Mouse (Mus musculus): ENCODE measurements around the gene Galnt9. TPM values are rescaled to one million over a fixed set of nuclear protein-coding genes. Genes with fewer than 3 reads are reported as not detected.
A peak's percentile ranks its signal among the peaks of the same experiment; 100 is the strongest.

Galnt9 gene
- total RNA-seq (2021): 100 to 1,000 TPM; 105 to 109 TPM

DNA sequence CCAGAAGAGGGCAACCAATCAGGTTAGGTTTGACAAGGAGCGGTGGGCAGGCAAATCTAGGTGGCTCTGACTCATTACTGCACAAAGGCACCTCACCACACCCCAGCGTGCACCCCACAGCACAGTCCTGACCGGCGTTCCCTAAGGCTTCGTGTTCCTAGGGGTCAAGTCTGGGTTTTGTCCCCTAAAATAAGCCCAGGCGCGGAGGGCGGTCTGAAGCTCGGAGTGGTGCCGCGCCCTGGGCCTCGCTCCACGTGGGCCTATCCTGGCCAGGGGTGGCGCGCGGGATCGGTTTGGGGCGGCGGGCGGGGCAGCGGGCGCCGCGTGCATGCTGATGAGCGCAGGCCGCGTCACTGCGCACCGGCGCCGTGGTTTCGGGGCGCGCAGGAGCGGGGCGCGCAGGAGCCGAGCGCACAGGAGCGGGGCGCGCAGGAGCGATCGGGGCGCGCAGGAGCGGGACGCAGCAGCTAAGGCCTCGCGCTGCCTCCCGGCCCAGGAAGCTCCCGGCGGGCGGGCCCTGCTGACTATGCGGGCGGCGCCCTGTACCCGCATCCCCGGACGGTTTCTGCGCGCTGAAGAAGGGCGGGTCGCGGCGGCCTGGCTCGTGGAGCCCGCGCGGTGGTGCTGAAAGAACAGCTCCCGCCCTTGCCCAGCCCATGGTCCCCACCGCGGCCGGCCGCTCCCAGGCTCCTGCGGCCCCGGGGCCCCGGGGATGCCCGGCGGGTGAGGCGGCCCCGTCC is at the start of gene Galnt9:
Gene Galnt9, plus strand, starts transcription at position 405 of the 740 bp plus-strand sequence.
- peak; percentile 63 to 67 for DNase-seq

DNA sequence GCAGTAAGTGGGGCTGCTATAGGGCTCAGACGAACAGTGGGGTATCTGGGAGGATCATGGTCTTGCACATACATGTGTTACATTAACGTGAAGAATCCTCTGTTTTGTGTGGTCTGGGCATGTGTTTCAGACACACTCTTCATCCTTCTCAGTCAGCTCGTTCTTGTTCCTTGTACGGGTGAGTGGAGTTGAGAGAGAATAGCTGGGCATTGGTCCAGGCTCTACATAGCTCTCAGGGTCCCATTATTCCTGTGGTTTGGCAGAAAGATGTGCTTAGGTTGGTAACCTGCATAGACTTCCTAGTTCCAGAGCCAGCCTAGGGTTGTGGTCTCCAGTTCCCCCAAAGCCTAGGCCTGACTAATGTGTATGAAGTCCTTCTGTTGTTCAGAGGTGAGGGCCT is 49.8 kb upstream of the Galnt9 start:
- no peak for DNase-seq

DNA sequence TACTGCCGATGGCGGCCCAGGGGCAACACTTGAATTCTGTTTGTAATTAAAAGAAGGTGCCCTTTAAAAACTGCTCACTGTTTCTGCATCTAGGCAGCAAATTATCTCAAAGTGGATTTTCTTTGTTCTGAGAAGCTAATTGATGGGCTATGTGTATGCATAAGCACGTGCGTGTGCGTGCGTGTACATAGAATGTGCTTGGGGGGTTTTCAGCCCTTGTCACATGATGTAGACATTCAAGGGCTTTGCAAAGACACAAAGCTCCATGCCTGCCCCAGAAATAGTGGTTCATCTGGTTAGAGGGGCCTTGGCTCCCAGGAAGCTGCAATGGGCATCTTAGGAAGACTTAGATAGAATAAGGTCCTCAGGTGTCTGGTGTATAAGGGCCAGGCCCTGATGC is 49.1 kb upstream of the Galnt9 start:
- no peak for DNase-seq

DNA sequence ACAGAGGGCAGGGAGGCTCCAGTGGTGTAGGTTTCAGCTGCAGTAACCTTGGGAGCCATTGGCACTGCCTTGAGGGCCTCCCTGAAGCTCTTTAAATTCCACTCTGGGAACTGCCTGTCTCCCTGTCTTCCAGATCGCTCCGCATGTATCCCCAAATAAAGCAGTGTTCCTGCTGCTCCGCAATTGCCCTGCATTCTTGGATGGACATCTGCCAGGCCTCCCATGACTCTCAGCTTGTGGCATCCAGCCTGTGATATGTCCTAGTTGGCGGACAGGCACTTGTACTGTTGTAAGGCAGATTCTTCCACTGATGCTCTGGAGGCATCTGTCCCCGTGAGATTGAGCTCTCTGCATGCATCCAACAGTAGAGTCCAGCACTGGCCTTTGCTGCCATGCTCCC is 46.6 kb upstream of the Galnt9 start:
- no peak for DNase-seq

DNA sequence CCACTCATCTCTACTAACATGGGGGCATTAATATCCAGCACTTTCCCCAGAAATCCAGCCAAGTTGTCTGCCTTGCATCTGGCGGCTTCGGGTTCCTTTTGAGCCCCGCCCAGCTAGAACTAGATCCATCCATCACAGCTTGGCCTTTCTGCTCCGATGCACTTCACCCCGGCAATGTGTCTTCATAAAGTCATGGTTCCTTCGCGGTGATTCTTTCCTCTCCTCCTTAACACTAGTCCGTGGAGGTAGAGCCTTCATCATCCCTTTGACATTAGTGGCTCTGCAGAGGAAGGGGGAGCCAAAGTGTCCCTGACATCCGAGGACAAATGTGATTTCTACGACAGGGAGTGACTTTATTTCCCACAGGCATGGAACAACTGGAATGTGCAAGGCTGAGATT is 46.1 kb upstream of the Galnt9 start:
- DNase-seq: no peak

DNA sequence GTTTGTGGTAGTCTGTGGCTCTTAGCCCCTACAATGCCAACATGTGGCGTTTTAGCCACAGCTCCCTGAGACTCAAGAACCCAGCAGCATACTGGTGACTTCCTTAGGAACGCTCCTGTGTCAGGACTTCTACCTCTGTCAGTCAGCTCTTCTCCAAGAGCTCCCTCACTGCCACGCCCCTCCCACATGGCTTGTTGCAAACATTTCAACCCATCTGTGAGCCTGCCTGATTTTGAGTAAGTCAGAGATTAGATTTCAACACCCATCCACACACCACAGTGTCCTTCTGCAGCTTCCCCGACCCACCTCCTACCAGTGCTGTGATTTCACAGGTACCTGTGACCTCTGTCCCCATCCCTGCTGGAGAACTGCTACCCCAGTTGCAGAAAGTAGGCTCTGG is 43.9 kb upstream of the Galnt9 start:
- no peak for DNase-seq

DNA sequence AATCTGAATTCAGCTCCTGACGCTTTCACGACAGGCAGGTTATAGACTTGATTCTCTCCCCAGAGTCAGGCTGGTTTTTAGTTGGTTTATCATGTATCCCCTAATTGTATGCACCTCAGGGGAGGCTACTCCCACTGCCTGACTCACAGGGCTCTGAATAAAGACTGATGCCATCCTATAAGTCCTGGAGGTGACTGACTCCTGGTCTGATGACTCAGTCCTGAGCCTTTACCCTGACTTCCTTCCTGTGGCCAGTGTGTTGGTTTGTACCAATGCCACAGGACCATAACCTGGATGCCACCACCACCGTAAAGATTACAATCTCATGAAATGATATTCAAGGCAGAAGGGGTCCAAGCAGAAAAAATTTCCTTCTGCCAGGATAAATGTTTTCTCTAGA is 40.8 kb upstream of the Galnt9 start:
- DNase-seq: no peak

DNA sequence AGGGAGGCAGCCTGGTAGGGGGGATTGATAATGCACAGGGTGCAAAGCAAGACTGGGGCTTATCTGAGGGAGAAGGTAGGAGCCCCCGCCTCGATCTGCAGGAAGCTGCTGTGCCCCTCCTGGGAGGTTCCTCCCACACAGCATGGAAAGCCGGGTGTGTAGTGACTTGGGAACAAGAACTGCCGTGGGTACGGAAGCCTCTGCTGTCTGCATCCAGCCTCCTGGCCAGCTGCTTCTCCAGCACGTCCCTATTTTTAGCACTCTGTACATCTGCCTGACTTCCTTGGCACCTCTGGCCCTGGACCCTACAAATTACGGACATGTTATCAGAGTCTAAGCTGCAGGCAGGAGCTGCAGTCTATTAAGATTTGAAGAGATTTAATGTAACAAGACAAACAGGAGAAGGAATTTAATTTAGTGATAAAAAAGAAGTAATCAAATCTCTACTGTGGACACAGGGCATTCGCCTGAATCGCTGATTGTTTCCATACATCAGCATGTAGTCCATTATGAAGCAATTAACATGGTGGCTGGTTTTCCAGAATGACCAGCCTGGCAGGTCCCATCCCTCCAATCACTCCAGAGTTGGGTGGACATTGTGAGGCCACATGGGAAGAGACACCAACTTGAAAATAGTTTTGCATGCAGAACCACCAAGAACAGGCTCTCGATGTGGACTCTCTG is 38.4 kb upstream of the Galnt9 start:
- no peak for DNase-seq

DNA sequence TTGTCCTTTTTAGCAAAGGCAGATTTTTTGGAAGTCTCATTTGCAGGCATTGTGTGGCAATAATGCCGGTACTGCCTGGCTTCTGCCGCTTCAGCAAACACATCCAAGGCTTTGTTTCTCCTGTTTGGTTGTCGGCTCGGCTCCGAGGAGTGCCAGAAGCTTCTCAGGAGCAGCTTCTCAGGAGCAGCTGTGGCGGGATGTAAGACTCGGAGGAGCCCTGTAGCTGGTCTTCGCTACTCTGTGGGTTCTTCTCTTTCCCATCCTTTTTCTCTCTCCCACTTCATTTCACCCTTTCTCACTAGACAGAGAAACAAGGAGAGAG is 37.9 kb upstream of the Galnt9 start:
- DNase-seq: no peak

DNA sequence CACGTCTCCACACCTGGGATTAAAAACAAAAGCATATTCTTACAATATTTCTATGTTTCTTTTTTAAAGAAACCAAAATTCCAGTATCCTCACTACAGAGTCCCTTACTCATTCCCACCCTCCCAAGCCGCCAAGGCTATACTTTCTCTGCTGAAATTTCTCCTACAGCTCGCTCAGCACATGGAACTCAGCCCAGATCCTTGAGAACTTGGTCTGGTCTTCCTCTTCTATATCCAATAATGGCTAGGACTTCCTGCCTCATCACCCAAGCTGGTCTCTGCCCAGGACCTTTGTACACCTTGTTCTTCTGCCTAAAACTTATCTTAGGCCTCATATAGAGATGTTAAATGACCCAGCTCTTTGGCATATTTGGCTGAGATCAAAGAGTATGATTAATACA is 37.3 kb upstream of the Galnt9 start:
- no peak for DNase-seq

DNA sequence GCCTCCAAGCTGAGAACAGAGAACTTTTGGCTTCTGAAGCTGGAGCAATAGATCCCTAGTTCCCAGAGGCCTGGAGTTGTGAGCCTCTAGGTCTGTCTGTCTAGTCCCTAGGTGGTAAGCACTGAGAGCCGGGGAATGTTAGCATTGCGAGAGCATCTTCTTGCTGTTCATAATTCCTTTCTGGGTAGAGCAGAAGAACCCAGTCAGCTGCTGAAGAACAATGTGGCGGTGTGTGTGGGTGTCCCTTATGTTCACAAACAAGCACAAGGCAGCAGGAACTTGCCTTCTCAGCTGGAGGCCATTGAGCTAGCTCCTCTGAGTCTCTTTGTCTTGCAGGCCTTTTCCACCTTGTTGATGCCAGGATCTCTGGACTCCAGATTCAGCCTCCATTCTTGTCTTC is 36.2 kb upstream of the Galnt9 start:
- peak in 1 of 2 experiments; percentile 34 for DNase-seq

DNA sequence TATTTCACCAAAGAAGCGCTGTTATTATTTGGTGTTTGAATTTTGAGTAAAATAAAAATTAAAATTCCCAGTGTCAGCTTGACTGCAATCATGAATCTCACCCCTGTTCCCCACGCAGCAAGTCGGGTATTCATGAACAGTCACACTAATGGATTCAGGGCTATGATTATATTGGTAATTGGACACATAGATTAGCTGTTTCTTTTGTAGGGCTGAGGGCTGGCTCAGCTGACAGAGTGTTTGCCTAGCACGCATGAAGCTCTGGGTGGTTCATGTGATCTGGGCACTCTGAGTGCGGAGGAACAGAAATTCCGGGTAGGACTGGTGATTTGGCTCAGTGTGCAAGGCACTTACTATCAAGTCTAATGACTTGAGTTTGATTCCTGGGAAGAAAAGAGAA is 33.8 kb upstream of the Galnt9 start:
- DNase-seq: no peak

DNA sequence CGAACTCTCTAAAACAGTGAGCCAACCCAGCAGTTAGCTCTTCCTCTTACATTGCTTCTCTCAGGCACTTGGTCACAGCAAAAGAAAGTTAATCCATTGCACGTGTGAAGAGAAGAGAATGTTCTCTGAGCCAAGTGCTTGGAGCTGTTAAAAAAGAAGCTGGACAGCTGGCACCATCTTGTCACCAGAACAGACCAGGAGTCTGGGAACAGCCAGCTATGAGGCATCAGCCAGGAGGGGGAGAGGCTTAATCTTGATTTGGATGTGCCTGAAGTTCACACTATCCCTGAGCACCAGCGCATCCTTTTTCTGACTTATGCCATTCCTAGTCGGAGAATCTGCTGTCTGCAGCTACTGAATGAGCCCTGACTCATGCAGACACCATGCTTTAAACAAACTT is 30.4 kb upstream of the Galnt9 start:
- no peak for DNase-seq

DNA sequence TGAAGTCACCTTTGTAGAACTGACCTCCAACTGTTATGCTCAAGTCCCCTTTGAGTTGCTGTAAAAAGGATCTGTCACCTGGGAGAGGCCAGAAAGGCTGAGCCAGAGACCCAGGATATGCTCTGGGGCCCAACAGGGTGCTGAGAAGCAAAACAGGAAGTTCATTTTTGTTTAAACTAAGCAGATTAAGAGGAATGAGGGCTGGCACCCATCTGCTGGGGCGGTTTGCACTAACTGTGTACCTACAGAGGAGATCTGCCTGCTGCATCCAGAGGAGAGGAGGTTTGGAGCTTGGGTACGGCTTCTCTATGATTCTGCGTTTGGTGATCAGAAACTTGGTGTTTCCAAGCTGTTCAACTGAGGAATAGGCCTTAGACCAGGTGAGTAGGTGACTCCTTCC is 29.5 kb upstream of the Galnt9 start:
- no peak for DNase-seq

DNA sequence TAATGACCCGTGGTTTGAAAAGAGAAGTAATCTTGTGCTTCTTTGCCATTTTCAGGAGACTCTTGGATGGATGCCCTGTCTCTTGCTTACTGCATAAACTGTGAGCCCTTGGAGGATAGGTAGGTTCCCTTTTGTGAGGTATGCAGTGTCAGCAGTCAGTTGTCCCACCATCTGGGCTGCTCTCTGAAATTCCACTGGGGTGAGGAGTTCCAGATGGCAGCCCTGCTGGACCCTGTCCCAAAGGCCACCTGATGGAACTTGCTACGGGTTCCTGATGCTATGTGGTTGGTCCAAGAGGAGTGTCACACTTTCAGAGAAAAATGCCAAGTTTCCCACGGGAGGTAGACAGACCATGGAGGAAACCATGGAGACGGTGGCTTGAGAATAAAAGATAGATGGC is 27.8 kb upstream of the Galnt9 start:
- DNase-seq: no peak

DNA sequence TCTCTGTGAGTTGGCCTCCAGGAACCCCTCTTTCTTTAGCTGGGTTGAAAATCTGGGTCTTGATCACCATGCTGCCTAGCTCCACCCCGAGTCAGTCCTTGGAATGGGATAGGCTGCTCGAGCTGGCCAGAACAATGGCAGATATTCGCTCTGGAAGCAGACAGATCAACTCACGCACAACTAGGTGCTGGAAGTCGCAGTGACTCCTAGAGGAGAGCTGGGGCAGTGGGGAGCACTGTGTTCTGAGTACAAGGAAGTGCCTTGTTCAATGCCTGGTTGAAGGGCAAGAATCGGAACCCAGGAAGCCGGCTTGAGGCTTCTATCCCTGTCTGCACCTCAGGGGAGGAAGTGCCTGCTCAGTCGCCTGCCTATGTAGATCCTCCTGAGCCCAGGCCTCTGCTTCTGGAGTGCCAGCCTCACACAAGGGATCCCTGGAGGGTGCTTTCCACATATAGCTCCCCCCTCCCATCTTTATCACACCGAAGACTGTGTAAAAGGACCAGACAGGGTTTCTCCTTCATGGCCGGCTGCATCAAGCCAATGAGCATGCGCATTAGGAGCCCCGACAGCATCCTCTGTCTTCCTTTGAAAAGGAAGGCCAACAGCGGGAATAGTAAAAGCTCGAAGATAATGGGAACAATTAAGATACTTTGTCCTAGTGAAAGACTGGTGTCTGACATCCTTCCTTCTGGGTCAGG is 25.9 kb upstream of the Galnt9 start:
- no peak for DNase-seq

DNA sequence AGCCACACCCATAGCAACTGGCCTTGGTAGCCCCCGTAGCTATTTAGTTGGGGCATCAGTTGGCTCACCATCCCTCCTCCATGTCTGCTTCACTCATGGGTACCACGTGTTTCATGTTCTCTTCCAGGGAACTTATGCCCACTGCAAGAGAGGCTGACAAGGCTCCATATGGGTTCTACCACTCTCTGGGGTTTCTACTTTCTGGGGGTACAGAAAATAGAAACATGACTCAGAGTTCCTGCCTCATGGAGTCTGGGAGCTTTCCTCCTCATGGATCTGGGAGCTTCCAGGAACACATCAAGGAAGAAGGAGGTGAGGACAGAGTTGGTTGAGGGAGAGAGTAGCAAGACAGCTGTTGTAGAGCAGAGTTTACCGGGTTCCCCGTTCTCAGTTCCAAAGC is 23.2 kb upstream of the Galnt9 start:
- no peak for DNase-seq

DNA sequence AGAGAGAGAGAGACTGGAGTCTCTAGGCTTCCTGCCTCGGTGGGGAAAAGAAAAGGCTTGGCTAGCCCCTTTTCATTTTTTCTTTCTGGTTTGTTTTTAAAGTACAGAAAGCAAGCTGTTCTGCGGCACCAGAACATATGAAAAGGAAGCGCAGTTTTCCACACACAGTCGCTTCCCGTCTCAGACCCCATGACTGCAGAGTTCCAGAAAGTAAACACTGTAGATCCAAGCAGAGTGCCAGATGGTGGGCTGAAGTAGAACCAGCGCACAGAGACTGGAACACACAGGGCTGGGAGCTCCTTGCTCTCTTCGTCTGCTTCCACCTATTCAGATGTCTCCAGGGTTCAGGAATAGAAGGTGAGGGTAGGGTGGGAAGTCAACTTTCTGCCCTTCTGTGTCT is 22.3 kb upstream of the Galnt9 start:
- DNase-seq: peak in 1 of 2 experiments; percentile 26

DNA sequence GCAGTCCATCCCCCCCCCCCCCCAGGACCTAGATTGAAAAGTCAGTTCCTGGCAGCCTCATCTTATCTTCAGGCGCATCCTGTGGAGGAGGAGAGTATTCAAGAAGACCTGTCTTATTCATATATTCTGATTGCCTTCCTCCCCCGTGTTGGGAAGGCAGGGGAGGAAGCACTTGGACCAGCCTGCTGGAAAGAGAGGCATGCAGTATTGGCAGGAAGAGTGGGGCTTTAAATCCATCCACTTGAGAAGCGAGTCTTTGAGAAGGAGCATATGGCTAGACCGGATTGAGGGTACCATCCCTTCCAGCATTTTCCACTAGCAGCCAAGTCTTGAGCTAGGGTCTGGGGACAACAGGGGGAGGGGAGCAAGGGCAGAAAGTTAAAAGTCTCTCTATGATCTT is 20.9 kb upstream of the Galnt9 start:
- no peak for DNase-seq

DNA sequence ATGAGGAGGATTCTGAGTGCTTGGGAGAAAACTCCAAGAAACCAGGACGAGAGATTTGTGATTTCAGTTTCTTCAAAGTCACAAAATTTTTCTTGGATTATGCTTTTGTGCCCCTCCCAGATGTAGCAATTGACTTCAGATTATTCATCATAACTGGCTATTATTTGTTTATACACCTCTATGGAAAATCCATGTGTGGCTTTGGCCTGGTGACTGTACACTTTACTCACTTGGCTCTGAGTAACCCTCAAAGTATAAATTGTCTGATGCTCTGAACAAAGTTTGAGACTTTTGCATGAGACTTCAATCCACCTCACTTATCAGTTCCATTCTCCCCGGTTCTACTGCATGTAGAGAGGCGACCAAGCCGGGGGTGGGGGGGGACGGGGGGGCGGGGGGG is 18.5 kb upstream of the Galnt9 start:
- DNase-seq: no peak

DNA sequence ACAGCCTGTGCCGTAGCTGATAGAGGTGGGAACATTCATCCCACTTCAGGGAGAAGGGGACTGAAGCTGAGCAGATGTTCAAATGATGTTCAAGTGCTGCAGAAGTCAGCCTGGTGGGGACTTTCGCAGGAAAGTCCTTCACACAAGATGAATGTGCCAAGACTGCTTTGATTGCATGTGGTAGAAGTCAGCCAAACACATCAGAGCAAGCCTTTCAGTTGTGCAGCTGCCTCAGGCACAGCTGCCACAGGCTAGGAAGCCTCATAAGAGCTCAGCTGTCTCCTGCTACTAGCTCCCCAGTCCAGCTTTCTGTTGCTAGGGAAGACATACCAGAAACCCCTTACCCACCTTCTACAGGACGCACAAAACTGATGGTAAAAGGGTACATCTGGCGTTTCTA is 17.6 kb upstream of the Galnt9 start:
- no peak for DNase-seq

DNA sequence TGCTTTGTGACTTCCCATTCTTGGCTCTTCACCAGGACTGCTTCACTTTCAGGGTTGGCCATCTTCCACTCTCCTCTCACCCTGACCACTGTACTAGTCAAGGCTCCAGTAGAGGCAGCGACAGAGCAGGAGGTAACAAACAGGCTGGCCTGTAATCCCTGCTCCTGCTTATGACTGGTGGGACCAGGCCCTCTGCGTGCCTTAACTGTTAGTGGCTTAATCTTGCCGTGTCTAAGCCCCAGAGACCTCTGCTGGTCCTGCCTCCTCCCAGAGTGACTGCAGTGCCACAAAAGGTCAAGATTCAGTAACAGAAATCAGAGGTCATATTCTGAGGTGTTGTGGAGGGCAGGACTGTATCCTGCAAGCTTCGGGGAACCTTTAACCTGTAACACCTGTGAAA is 13.1 kb upstream of the Galnt9 start:
- DNase-seq: no peak

DNA sequence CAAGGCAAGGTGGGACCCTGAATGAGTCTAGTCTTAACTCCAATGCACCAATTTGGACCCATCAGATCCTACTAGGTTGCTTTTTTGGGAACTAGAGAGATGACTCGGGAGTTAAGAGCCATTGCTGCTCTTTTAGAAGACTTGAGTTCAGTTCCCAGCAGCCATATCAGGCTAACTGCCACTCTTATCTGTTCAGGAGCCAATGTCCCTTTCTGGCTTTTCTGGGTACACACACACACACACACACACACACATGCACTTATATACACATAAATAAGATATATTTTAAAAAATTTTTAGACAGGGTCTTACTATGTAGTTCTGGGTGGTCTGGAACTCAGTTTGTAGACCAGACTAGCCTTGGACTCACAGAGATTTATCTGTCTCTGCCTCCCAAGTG is 9.8 kb upstream of the Galnt9 start:
- DNase-seq: no peak

DNA sequence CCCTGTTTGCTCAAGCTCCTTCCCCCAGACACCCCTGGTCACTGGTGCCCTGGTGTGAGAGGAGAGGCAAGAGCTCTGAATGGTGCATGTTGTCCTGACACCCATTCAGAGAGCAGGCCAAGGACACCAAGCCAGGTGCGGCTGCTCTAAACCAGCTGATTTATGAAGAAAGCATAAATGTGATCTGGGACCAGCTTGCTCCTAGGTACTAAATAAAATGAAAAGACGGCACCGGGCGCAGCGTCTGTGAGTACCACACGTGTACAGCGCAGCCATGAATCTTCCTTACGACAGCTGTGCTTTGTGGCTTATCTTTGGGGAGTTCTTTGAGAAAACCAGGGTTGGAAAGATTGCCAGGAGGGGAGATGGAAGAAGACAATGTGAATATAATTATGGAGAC is 8.2 kb upstream of the Galnt9 start:
- no peak for DNase-seq

All from layer of hippocampus, postnatal 36 days (tissue).